ENCODE assay signal across 9 mouse cellular contexts in the genomic region with DNA sequence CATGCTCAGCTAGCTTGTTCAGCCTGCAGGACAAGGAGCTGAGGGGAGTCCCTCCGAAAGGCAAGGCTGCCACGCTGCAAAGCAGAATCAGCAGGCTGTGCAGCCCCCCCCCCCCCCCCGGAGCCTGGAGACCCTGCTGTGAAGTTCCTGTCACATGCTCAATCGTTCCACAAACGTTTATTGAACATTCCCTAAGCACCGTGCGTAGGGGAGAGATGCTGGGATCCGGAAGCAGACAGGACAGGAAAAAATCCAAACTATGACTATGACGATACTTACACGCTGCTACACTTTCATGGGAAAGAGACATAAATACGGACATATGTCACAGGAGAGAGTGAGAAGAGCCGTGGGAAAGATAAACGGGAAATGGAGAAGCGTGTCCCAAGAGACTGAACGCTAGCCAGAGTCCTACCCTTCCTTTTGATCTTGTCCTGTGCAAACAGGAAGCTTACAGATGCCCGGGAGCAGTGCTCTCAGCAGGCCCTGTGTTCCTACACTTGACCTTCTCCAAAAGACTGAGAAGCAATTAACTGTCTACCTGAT. TPM values are rescaled to one million over a fixed set of nuclear protein-coding genes. Genes with fewer than 3 reads are reported as not detected.
DNase-seq lines count a peak whose midpoint lies in the region; ATAC-seq and TF ChIP-seq lines count a peak whose summit lies in the region.
"Had no signal": no experiment of that assay in that cellular context is flagged by ENCODE, and none has a peak within 500 bp of the region (broad histone marks: within the 10 kb centered on the region; RNA-seq: fewer than 3 reads in every experiment).

No protein-coding gene starts in this region.

- H3K9me3 ChIP-seq in lung, embryonic 14.5 days (ENCODE audit: low read depth, low read length), result no peaks in the 10 kb centered on the region
- H3K9me3 ChIP-seq in heart, embryonic 16.5 days (replicated peaks; ENCODE audit: control insufficient read depth, low read length), result no peaks in the 10 kb centered on the region
- no peaks in the 10 kb centered on the region for H3K9me3 ChIP-seq in stomach, embryonic 16.5 days (replicated peaks; ENCODE audit: control insufficient read depth, low read length)

- peak overlapping the region; percentile 36; the same call in 1 of the 2 replicates for H3K9ac ChIP-seq in lung, embryonic 14.5 days
- H3K9ac ChIP-seq in heart, embryonic 16.5 days (ENCODE audit: low read length), result peak overlapping the region; percentile 51
- peak overlapping the region; percentile 61 for H3K9ac ChIP-seq in stomach, embryonic 16.5 days (ENCODE audit: low read length)

- H3K4me1 ChIP-seq in lung, embryonic 14.5 days (ENCODE audit: insufficient read depth), result peaks cover 9% of the 10 kb centered on the region
- no peaks in the 10 kb centered on the region for H3K4me1 ChIP-seq in lung, adult 2 months (ENCODE audit: control insufficient read depth, insufficient read depth, low read length)
- peaks cover 6% of the 10 kb centered on the region; the same call in 1 of the 2 replicates for H3K4me1 ChIP-seq in heart, embryonic 16.5 days (ENCODE audit: control insufficient read depth, insufficient read depth, low read length)
- peaks cover 12% of the 10 kb centered on the region; the same call in 1 of the 2 replicates for H3K4me1 ChIP-seq in stomach, embryonic 16.5 days (ENCODE audit: control insufficient read depth, insufficient read depth, low read length)

- no peaks in the 10 kb centered on the region for H3K27me3 ChIP-seq in lung, embryonic 14.5 days (ENCODE audit: insufficient read depth, low read length)
- H3K27me3 ChIP-seq in heart, embryonic 16.5 days (ENCODE audit: control insufficient read depth, insufficient read depth, low read length), result 0 out of 2 replicates have a peak, but pooled peaks cover 2% of the 10 kb centered on the region
- H3K27me3 ChIP-seq in stomach, embryonic 16.5 days (ENCODE audit: control insufficient read depth, insufficient read depth, low read length), result no peaks in the 10 kb centered on the region

- H3K4me3 ChIP-seq in lung, embryonic 14.5 days (ENCODE audit: low read depth, low read length), result peak overlapping the region; percentile 17; the same call in 1 of the 2 replicates
- no peak overlapping the region for H3K4me3 ChIP-seq in lung, adult 2 months (replicated peaks; ENCODE audit: extremely low read depth, low read depth, low read length)
- peak overlapping the region; percentile 18; the same call in 1 of the 2 replicates for H3K4me3 ChIP-seq in heart, embryonic 16.5 days (ENCODE audit: low read length)
- H3K4me3 ChIP-seq in stomach, embryonic 16.5 days (replicated peaks; ENCODE audit: low read length), result peak overlapping the region; percentile 16; the same call in 1 of the 2 replicates

- H3K27ac ChIP-seq in lung, embryonic 14.5 days (ENCODE audit: low read depth), result no peak overlapping the region
- peak overlapping the region; percentile 15; the same call in 1 of the 2 replicates for H3K27ac ChIP-seq in heart, embryonic 16.5 days (ENCODE audit: low read length)
- peak overlapping the region; percentile 72 for H3K27ac ChIP-seq in stomach, embryonic 16.5 days (ENCODE audit: low read length)

- under 1% methylated on average over 16 of the region's 16 CpGs for whole genome bisulfite sequencing in lung, embryonic 14.5 days
- 8% methylated on average over 16 of the region's 16 CpGs for WGBS in lung, adult 2 months
- 10% methylated on average over 16 of the region's 16 CpGs for WGBS in heart, embryonic 16.5 days
- WGBS in stomach, embryonic 16.5 days, result 4% methylated on average over 16 of the region's 16 CpGs

- no peak for TF ChIP-seq CTCF in lung, embryonic 14.5 days (IDR thresholded peaks at IDR 0.05; ENCODE audit: low read depth)
- no peak for TF ChIP-seq CTCF in lung, adult 2 months (IDR thresholded peaks at IDR 0.05; ENCODE audit: insufficient read depth, low read length)

- H3K4me2 ChIP-seq in lung, embryonic 14.5 days, result peak overlapping the region; percentile 57
- H3K4me2 ChIP-seq in heart, embryonic 16.5 days (ENCODE audit: low read depth, low read length), result peak overlapping the region; percentile 48
- peak overlapping the region; percentile 51 for H3K4me2 ChIP-seq in stomach, embryonic 16.5 days (ENCODE audit: low read depth, low read length)

- no peak for TF ChIP-seq POLR2A in lung, adult 2 months (IDR thresholded peaks at IDR 0.05; ENCODE audit: borderline replicate concordance, extremely low read depth, low read depth, low read length)

- DNase-seq in lung, embryonic 14.5 days, result peak; percentile 51
- no peak for DNase-seq in lung, adult 2 months
- DNase-seq in lung, postnatal 10 days, result peak; percentile 54
- no peak for DNase-seq in yolk sac, embryonic 10.5 days (ENCODE audit: low spot score)
- no peak for DNase-seq in adrenal gland, postnatal 25 days
- DNase-seq: kidney, adult 9 months had no signal

- peak; percentile 21; the same call in 1 of the 2 replicates for ATAC-seq in lung, embryonic 14.5 days (ENCODE audit: insufficient read depth)
- ATAC-seq in heart, embryonic 16.5 days (replicated peaks; ENCODE audit: extremely low read depth, insufficient read depth, low FRiP score), result no peak
- no peak for ATAC-seq in stomach, embryonic 16.5 days (ENCODE audit: insufficient read depth, low FRiP score)
- ATAC-seq in monocyte, adult 5-6 weeks (replicated peaks; ENCODE audit: insufficient number of reproducible peaks, low FRiP score, low TSS enrichment, poor library complexity, severe bottlenecking), result no peak

- H3K36me3 ChIP-seq in lung, embryonic 14.5 days (ENCODE audit: insufficient read depth), result no peaks in the 10 kb centered on the region
- H3K36me3 ChIP-seq in heart, embryonic 16.5 days (ENCODE audit: control insufficient read depth, insufficient read depth), result no peaks in the 10 kb centered on the region
- no peaks in the 10 kb centered on the region for H3K36me3 ChIP-seq in stomach, embryonic 16.5 days (ENCODE audit: control insufficient read depth, insufficient read depth, low read length)

RNA-seq across cellular contexts. Expression of gene Zbtb34, which starts 5.0 kb away (rescaled TPM):
- polyA plus RNA-seq in lung, embryonic 14.5 days (2014; fragmentation: Nextera tagmentation; extraction: Ambion mirVana), result 9.6 and 10.8 TPM in 2 replicates
- 13.4 and 16.4 TPM in 2 replicates for polyA plus RNA-seq in lung, adult 2 months (2012; rRNA removed)
- polyA plus RNA-seq in heart, embryonic 16.5 days (2015; fragmentation: Nextera tagmentation; extraction: Ambion mirVana), result 3.8 and 4.9 TPM in 2 replicates
- polyA plus RNA-seq in stomach, embryonic 16.5 days (2015; fragmentation: Nextera tagmentation; extraction: Ambion mirVana), result 7.5 and 8.2 TPM in 2 replicates
- 8.0 and 12.5 TPM in 2 replicates for total RNA-seq in adrenal gland, postnatal 25 days (2021)
- total RNA-seq in monocyte, adult 5-6 weeks (2017), result 5.4 to 9.3 TPM (median 6.6 TPM) in 3 replicates

RNA-seq across cellular contexts. Expression of gene Zbtb43, which starts 32.3 kb away (rescaled TPM):
- polyA plus RNA-seq in lung, embryonic 14.5 days (2014; fragmentation: Nextera tagmentation; extraction: Ambion mirVana), result 16.4 and 17.2 TPM in 2 replicates
- polyA plus RNA-seq in lung, adult 2 months (2012; rRNA removed), result 6.8 and 9.9 TPM in 2 replicates
- 13.3 and 15.5 TPM in 2 replicates for polyA plus RNA-seq in heart, embryonic 16.5 days (2015; fragmentation: Nextera tagmentation; extraction: Ambion mirVana)
- polyA plus RNA-seq in stomach, embryonic 16.5 days (2015; fragmentation: Nextera tagmentation; extraction: Ambion mirVana), result 15.3 and 19.2 TPM in 2 replicates
- 22.2 and 27.4 TPM in 2 replicates for total RNA-seq in adrenal gland, postnatal 25 days (2021)
- 19.0 to 32.6 TPM (median 24.4 TPM) in 3 replicates for total RNA-seq in monocyte, adult 5-6 weeks (2017)

Comparison
In these comparisons a context has a peak if more than half of its experiments do, and no peak if none do; other contexts are left out.
1. DNase-seq: peak in lung, embryonic 14.5 days (single experiment) and lung, postnatal 10 days (single experiment); none in lung, adult 2 months (single experiment), yolk sac, embryonic 10.5 days (single experiment) and adrenal gland, postnatal 25 days (single experiment).
2. Peak in every context shown above with its lines, with median percentiles within 50 percentile points of each other: H3K4me2 ChIP-seq and H3K9ac ChIP-seq.